Comparison of ENCODE assay signal across 10 mouse cellular contexts in genomic region chr17:84179973-84180365, GRCm38 (mm10). TPM values are rescaled to one million over a fixed set of nuclear protein-coding genes. Genes with fewer than 3 reads are reported as not detected.
DNase-seq lines count a peak whose midpoint lies in the region; ATAC-seq and TF ChIP-seq lines count a peak whose summit lies in the region.
"Had no signal": no experiment of that assay in that cellular context is flagged by ENCODE, and none has a peak within 500 bp of the region (broad histone marks: within the 10 kb centered on the region; RNA-seq: fewer than 3 reads in every experiment).

No protein-coding gene starts in this region.

- no peak for TF ChIP-seq CTCF in liver, postnatal 0 days (IDR thresholded peaks at IDR 0.05; ENCODE audit: low read depth)

- no peak for TF ChIP-seq EP300 in liver, postnatal 0 days (IDR thresholded peaks at IDR 0.05; ENCODE audit: low read depth)

- no peak overlapping the region for H3K9ac ChIP-seq in forebrain, embryonic 12.5 days
- no peak overlapping the region for H3K9ac ChIP-seq in midbrain, embryonic 11.5 days (ENCODE audit: low read length)
- no peak overlapping the region for H3K9ac ChIP-seq in midbrain, embryonic 16.5 days (ENCODE audit: low read depth, low read length)
- H3K9ac ChIP-seq in heart, embryonic 16.5 days (ENCODE audit: low read length) = no peak overlapping the region
- H3K9ac ChIP-seq in liver, postnatal 0 days (replicated peaks) = peak overlapping the region; percentile 49; the same call in 1 of the 2 replicates
- H3K9ac ChIP-seq: midbrain, embryonic 12.5 days had no signal

- ATAC-seq in forebrain, embryonic 12.5 days (ENCODE audit: low FRiP score) = no peak
- ATAC-seq in midbrain, embryonic 11.5 days (ENCODE audit: low FRiP score) = no peak
- no peak for ATAC-seq in midbrain, embryonic 16.5 days
- no peak for ATAC-seq in heart, embryonic 16.5 days (replicated peaks; ENCODE audit: extremely low read depth, insufficient read depth, low FRiP score)
- ATAC-seq in liver, postnatal 0 days = no peak

- peaks cover 5% of the 10 kb centered on the region for H3K36me3 ChIP-seq in forebrain, embryonic 10.5 days (replicated peaks)
- no peaks in the 10 kb centered on the region for H3K36me3 ChIP-seq in forebrain, embryonic 12.5 days (replicated peaks)
- H3K36me3 ChIP-seq in midbrain, embryonic 11.5 days (ENCODE audit: control insufficient read depth, insufficient read depth, low read length) = no peaks in the 10 kb centered on the region
- H3K36me3 ChIP-seq in midbrain, embryonic 16.5 days (ENCODE audit: control insufficient read depth, insufficient read depth, low read length) = no peaks in the 10 kb centered on the region
- H3K36me3 ChIP-seq in heart, embryonic 16.5 days (ENCODE audit: control insufficient read depth, insufficient read depth) = no peaks in the 10 kb centered on the region
- no peaks in the 10 kb centered on the region for H3K36me3 ChIP-seq in liver, postnatal 0 days (replicated peaks; ENCODE audit: insufficient read depth, low read length)
- H3K36me3 ChIP-seq: midbrain, embryonic 12.5 days had no signal

- no peak overlapping the region for H3K4me3 ChIP-seq in forebrain, embryonic 10.5 days
- H3K4me3 ChIP-seq in forebrain, embryonic 12.5 days (replicated peaks) = no peak overlapping the region
- no peak overlapping the region for H3K4me3 ChIP-seq in midbrain, embryonic 11.5 days (ENCODE audit: low read depth, low read length)
- no peak overlapping the region for H3K4me3 ChIP-seq in midbrain, embryonic 16.5 days (ENCODE audit: low read depth, low read length)
- no peak overlapping the region for H3K4me3 ChIP-seq in heart, embryonic 16.5 days (ENCODE audit: low read length)
- no peak overlapping the region for H3K4me3 ChIP-seq in liver, postnatal 0 days (ENCODE audit: low read depth, low read length)
- H3K4me3 ChIP-seq: midbrain, embryonic 12.5 days had no signal

- peaks cover 7% of the 10 kb centered on the region for H3K9me3 ChIP-seq in forebrain, embryonic 10.5 days
- H3K9me3 ChIP-seq in forebrain, embryonic 12.5 days = peaks cover 4% of the 10 kb centered on the region; the same call in 1 of the 2 replicates
- no peaks in the 10 kb centered on the region for H3K9me3 ChIP-seq in midbrain, embryonic 11.5 days (ENCODE audit: control insufficient read depth, low read length)
- H3K9me3 ChIP-seq in midbrain, embryonic 16.5 days (replicated peaks; ENCODE audit: control insufficient read depth, low read length, poor library complexity, severe bottlenecking) = no peaks in the 10 kb centered on the region; the same call in 1 of the 2 replicates
- peaks cover 8% of the 10 kb centered on the region for H3K9me3 ChIP-seq in heart, embryonic 16.5 days (replicated peaks; ENCODE audit: control insufficient read depth, low read length)
- H3K9me3 ChIP-seq in liver, postnatal 0 days (ENCODE audit: low read length) = no peaks in the 10 kb centered on the region

- peaks cover 48% of the 10 kb centered on the region for H3K4me1 ChIP-seq in forebrain, embryonic 10.5 days
- H3K4me1 ChIP-seq in forebrain, embryonic 12.5 days = peaks cover 31% of the 10 kb centered on the region
- H3K4me1 ChIP-seq in midbrain, embryonic 11.5 days (ENCODE audit: control insufficient read depth, insufficient read depth, low read length) = peaks cover 18% of the 10 kb centered on the region
- no peaks in the 10 kb centered on the region; the same call in 1 of the 2 replicates for H3K4me1 ChIP-seq in midbrain, embryonic 16.5 days (ENCODE audit: control insufficient read depth, insufficient read depth, low read length)
- H3K4me1 ChIP-seq in heart, embryonic 16.5 days (ENCODE audit: control insufficient read depth, insufficient read depth, low read length) = peaks cover 33% of the 10 kb centered on the region
- peaks cover 37% of the 10 kb centered on the region for H3K4me1 ChIP-seq in liver, postnatal 0 days (ENCODE audit: insufficient read depth)

- H3K27me3 ChIP-seq in forebrain, embryonic 10.5 days (ENCODE audit: poor library complexity, severe bottlenecking) = no peaks in the 10 kb centered on the region
- H3K27me3 ChIP-seq in forebrain, embryonic 12.5 days = no peaks in the 10 kb centered on the region
- H3K27me3 ChIP-seq in midbrain, embryonic 11.5 days (ENCODE audit: control insufficient read depth, insufficient read depth, low read length) = no peaks in the 10 kb centered on the region
- H3K27me3 ChIP-seq in midbrain, embryonic 16.5 days (ENCODE audit: control insufficient read depth, insufficient read depth, low read depth, low read length) = no peaks in the 10 kb centered on the region; the same call in 1 of the 2 replicates
- no peaks in the 10 kb centered on the region for H3K27me3 ChIP-seq in heart, embryonic 16.5 days (ENCODE audit: control insufficient read depth, insufficient read depth, low read length)
- no peaks in the 10 kb centered on the region for H3K27me3 ChIP-seq in liver, postnatal 0 days (ENCODE audit: insufficient read depth, low read length)
- H3K27me3 ChIP-seq: midbrain, embryonic 12.5 days had no signal

- peak overlapping the region; percentile 74; the same call in 1 of the 2 replicates for H3K27ac ChIP-seq in forebrain, embryonic 10.5 days
- H3K27ac ChIP-seq in forebrain, embryonic 12.5 days = no peak overlapping the region
- no peak overlapping the region for H3K27ac ChIP-seq in midbrain, embryonic 11.5 days (ENCODE audit: low read depth, low read length)
- no peak overlapping the region for H3K27ac ChIP-seq in midbrain, embryonic 16.5 days (ENCODE audit: low read length)
- H3K27ac ChIP-seq in heart, embryonic 16.5 days (ENCODE audit: low read length) = peak overlapping the region; percentile 72
- H3K27ac ChIP-seq in liver, postnatal 0 days (ENCODE audit: low read depth) = peak overlapping the region; percentile 90
- H3K27ac ChIP-seq: midbrain, embryonic 12.5 days had no signal

- H3K4me2 ChIP-seq in forebrain, embryonic 12.5 days = no peak overlapping the region
- H3K4me2 ChIP-seq in midbrain, embryonic 11.5 days = no peak overlapping the region
- no peak overlapping the region for H3K4me2 ChIP-seq in midbrain, embryonic 16.5 days (ENCODE audit: low read length)
- H3K4me2 ChIP-seq in heart, embryonic 16.5 days (ENCODE audit: low read depth, low read length) = no peak overlapping the region; the same call in 1 of the 2 replicates
- peak overlapping the region; percentile 68 for H3K4me2 ChIP-seq in liver, postnatal 0 days (ENCODE audit: low read depth, low read length)
- H3K4me2 ChIP-seq: midbrain, embryonic 12.5 days had no signal

- 91% methylated on average over 4 of the region's 4 CpGs for WGBS in forebrain, embryonic 10.5 days
- WGBS in forebrain, embryonic 12.5 days = 82% methylated on average over 4 of the region's 4 CpGs
- 82% methylated on average over 4 of the region's 4 CpGs for WGBS in midbrain, embryonic 11.5 days
- WGBS in midbrain, embryonic 16.5 days = 89% methylated on average over 4 of the region's 4 CpGs
- WGBS in heart, embryonic 16.5 days = 77% methylated on average over 4 of the region's 4 CpGs
- WGBS in liver, postnatal 0 days (ENCODE audit: insufficient replicate concordance) = 57% methylated on average over 4 of the region's 4 CpGs

- DNase-seq in forebrain, embryonic 10.5 days (ENCODE audit: extremely low spot score, low spot score) = no peak
- DNase-seq in midbrain, embryonic 11.5 days (ENCODE audit: low spot score, missing footprints) = peak; percentile 44
- DNase-seq in liver, postnatal 0 days = no peak
- no peak for DNase-seq in frontal cortex, postnatal 25 days (ENCODE audit: low spot score in 2 of 2)
- DNase-seq in cerebellum, adult 11 months = no peak
- DNase-seq: cerebellum, adult 9-10 months had no signal

RNA-seq across cellular contexts. Expression of gene Zfp36l2, which starts 7.8 kb away (rescaled TPM):
- 8.1 and 8.9 TPM in 2 replicates for polyA plus RNA-seq in forebrain, embryonic 10.5 days (2016; fragmentation: Nextera tagmentation; extraction: Ambion mirVana)
- polyA plus RNA-seq in forebrain, embryonic 12.5 days (2016; fragmentation: Nextera tagmentation; extraction: Ambion mirVana) = 9.7 and 10.6 TPM in 2 replicates
- 14.4 and 14.6 TPM in 2 replicates for polyA plus RNA-seq in midbrain, embryonic 11.5 days (2014; fragmentation: Nextera tagmentation; extraction: Ambion mirVana)
- polyA plus RNA-seq in midbrain, embryonic 16.5 days (2015; fragmentation: Nextera tagmentation; extraction: Ambion mirVana) = 3.1 and 3.6 TPM in 2 replicates
- polyA plus RNA-seq in heart, embryonic 16.5 days (2015; fragmentation: Nextera tagmentation; extraction: Ambion mirVana) = 5.9 and 7.7 TPM in 2 replicates
- polyA plus RNA-seq in liver, postnatal 0 days (2015; fragmentation: Nextera tagmentation; extraction: Ambion mirVana) = 7.6 and 7.7 TPM in 2 replicates

Comparison
In these comparisons a context has a peak if more than half of its experiments do, and no peak if none do; other contexts are left out.
1. H3K27ac ChIP-seq: peak in forebrain, embryonic 10.5 days (single experiment), heart, embryonic 16.5 days (single experiment) and liver, postnatal 0 days (single experiment); none in forebrain, embryonic 12.5 days (single experiment), midbrain, embryonic 11.5 days (single experiment) and midbrain, embryonic 16.5 days (single experiment).